Mouse (Mus musculus): ENCODE results near the gene Gm973.

The Gm973 gene

DNA sequence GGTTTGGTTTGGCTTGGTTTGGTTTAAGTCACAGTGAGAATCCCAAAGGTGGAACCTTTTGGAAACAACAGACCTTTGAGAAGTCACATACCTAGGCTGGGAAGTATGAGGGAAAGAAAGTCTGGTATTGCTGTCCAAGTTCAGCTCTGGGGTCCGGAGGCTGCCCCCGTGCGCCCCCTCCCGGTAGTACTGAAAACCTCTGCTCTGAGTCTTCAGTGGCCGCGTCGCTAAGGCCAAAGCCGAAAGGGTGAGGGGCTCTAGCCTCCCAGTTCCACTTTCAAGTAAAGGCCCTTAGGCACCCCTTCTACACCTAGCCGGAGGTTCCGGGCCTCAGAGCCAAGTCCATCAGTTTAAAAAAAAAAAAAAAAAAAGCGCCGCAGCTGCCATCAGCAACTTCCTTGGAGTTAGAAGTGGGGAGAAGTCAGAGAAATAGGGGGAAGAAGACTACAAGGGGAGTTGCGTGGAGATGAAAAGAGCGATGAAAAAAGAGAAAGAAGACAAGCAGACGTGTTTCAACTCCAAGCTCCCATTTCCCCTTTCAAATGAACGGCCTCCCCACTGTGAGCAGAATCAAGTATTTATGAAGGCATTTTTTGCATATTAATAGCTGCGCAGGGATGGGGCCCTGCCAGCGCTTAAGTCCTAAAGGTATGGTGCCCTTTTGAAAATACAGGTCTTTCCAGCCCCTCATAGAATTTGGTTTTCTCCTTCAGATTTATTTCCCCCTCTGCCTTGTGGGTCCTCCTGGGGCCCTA lies 68.8 kb downstream of the Gm973 start:
- DNase-seq (ENCODE audit: low read depth) = no peak

DNA sequence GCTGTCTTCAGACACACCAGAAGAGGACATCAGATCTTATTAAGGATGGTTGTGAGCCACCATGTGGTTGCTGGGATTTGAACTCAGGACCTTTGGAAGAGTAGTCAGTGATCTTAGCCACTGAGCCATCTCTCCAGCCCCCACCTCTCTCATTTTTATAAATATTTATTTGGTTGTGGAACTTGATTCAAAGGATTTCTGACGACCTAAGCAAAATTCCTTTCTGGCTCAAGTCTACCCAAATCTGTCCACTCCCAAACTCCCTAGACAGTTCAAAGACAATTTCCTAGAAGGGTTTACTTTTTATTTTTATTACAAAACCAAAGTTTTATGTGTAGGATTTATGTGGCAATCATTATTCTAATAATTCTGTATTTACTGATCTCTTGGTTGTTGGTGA lies 73.2 kb downstream of the Gm973 start:
- no peak for DNase-seq (ENCODE audit: low read depth)

DNA sequence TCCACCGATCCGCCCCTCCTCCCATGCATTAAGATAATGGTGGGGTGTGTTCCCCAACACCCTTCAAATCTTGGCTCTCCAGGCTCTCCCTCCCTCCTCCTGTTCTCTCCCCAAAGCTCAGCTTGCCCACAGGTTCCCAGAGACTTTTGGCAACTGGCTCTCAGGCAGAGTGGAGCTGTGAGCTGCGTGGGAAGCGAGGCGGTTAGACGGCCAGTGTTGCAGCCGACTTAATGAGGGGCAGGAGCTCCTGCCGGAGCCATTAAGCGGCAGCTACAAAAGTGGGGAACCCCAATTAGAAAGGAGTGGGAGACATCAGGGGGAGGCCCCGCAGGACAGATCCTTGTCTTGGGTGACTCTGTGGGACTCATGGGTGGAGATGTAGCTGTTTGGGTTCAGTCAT lies 76.3 kb downstream of the Gm973 start:
- peak; percentile 27 for DNase-seq (ENCODE audit: low read depth)

DNA sequence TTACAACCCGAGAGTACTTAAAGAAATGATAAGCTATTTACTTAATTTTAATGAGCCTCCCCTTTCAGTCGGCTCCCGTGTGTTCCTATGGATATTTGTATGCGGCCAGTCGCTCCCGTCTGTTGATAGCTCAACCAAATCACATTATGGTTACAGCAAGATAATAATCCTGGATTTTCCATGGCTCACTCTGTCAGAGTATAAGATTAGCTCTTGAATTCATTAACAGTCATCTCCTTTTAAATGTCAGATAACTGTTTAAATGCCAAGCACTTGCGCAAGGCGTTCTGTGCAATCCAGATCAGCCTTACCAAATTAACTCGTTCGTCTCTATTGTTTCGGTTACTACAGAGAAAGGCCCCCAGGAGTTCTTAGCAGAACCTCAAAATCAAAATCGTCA lies 76.8 kb downstream of the Gm973 start:
- no peak for DNase-seq (ENCODE audit: low read depth)

DNA sequence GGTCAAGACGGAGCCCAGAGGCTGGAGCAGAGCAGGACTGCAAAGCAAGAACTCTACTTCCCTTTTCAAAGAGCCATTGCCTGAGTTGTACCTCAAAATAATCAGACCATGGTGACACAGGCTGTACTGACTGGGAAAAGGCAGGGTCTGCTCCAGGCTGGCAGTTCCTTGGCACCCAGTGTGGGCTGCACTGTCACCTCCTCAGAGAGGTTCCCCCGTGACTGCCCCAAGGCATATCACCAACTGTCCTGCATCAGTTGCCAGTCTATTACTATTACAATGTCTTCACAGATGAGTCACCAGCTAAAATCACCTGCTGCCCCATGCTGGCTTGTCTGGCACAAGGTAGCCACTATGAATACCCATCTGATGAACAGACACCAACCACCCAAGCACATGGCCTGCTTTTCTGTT lies 77.6 kb downstream of the Gm973 start:
- DNase-seq (ENCODE audit: low read depth) = no peak

DNA sequence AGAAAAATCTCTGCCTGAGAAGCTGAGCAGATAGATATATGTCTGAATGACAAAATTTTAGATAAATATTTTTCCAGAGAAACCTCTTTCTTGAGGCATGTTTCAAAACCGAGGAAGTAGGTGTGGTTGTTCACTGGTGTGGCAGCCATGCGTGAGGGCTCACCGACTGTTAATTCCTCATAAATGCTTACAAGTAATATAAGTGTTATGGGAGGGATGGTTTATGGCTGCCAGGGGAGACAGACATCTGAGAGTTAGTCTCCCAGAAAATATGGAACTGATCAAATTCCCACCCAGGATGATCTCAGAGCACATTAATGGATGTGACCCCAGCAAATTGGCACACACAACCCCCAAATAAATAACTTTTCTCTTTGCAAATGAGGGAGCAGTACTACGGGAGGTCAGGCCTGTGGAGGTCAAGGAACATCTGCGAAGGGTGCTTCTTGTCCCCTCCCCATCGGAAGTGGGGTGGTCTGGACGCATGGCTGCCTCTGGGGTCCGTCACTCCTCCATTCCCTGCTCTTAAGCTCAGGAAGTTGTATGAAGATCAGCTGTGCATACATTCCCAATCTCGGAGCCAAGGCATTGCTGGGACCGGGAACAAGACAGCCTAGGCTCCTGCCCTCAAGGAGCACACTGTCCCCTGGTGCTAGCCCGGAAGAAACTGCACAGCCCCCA lies 78.7 kb downstream of the Gm973 start:
- no peak for DNase-seq (ENCODE audit: low read depth)

DNA sequence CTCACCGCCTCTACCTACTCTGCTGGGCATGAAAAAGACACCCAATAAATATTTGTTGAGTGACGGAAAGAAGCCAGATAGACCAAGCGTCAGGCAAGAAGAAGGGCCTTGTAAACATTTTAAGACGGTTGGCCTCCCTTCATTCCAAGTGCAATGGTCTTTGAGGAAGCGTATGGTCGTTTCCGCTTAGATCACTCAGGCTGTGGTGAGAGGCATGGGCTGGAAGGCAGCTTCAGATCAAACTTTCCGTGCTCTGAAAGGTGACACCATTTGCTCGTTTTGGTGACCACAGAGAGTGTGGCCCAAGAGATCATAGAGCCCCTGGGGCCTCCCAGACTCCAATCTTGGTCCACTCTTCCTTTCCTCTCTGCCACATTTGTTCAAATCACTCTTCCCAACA lies 79.5 kb downstream of the Gm973 start:
- DNase-seq (ENCODE audit: low read depth) = no peak

DNA sequence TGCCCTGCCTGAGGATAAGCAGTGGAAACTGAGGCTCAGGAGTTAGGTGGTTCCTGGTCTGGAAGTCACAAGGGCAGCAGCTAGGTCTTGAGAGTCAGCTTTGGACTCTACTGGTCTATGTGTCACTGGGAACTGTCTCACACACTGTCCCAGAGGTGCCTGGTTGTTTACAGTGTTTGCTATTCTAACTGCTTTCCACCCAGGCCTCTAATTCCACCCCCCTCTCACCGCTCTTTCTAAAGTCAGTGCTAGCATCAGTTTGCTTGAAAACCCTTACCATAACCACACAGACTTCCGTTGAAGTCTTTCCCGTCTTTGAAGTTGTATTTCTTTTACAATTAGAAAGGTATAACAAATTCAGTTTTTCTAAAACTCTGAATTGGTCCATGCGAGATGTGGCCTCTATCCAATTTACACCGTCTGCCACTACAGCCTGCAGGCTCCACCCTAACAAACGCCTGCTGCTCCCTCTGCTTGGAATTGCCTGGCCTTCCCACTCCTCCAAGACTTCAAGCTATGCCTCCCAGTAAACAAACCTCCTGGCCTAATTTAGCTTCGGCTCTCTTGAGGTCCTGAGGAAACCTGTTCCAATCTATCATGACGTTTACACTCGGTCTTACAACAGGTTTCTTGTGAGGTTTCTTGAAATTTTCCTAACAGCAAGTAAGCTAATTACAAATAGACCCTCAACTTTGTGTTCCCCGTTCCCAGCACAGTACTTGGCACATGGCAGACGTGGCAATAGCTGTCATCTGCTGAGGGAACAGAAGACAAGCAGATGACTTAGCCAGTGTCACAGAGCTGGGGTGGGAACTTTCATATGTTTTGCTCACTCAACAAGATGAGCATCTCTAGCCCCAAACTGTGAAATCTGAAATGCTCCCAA lies 86.7 kb downstream of the Gm973 start:
- no peak for DNase-seq (ENCODE audit: low read depth)

DNA sequence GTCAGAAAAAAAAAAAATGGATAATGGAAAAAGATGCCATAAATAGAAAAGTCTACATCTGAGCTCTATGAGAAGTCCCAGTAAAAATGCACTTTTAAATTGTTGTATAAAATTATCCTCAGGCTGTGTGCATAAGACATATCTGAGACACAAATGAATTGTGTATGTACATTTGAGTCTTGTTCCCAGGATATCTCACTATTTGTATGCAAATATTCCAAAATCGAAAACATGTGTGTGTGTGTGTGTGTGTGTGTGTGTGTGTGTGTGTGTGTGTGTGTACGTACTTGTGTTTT lies 87.3 kb downstream of the Gm973 start:
- DNase-seq (ENCODE audit: low read depth) = no peak

DNA sequence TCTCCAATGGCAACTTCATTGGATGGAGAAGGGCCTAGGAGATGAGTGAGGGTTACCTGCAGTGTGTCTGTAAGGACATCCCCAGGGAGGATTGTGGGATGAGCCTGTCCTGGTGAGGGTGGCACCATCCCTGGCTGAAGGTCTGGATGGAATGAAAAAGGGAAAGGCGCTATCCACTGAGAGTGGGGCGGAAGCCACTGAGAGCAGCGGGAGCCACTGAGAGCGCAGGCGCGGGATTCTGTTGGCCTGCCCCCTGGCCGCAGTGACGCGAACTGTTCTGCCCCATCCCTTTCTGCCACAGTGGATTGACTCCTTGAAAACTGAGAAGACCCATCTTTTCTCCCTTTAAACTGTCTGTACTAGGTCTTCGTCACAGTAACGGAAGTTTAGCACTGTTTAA lies 87.8 kb downstream of the Gm973 start:
- no peak for DNase-seq (ENCODE audit: low read depth)

DNA sequence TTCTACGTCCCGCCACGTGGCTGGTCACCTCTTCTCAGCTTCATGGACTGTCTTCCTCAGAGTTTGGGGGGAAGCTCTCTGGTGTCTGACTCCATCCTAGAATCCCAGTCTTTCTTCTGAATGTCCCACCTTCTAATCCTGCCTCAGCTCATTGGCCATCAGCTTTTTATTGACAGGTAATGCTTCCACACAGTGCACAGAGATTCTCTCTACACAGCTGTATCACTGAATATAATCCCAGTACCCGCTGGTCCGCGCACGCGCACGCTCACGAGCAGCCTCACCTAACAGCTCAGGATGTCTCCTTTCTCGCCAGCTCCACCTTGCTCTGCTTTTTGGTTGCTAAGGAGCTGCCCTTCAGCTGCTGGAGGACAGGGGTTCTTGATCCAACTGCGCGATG lies 90.4 kb downstream of the Gm973 start:
- no peak for DNase-seq (ENCODE audit: low read depth)

DNA sequence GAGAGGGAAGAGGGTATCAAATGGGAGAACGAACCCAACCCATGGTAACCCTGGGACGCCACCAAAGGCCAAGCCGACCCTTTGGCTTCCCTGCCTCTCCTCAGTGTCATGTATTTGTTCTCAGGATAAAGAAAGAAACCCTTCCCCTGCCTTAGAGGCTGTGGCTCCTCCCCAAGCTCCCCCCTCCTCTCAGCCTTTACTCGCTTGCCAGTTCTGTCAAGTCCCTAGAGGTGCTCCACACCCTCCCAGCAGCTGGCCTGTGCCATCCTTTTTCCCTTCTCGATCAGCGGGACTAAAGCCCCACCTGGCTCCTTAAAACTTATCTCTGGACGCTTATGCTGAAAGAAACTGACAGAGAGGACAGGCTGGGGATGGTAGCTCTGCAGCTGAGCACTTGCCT lies 91.0 kb downstream of the Gm973 start:
- no peak for DNase-seq (ENCODE audit: low read depth)

DNA sequence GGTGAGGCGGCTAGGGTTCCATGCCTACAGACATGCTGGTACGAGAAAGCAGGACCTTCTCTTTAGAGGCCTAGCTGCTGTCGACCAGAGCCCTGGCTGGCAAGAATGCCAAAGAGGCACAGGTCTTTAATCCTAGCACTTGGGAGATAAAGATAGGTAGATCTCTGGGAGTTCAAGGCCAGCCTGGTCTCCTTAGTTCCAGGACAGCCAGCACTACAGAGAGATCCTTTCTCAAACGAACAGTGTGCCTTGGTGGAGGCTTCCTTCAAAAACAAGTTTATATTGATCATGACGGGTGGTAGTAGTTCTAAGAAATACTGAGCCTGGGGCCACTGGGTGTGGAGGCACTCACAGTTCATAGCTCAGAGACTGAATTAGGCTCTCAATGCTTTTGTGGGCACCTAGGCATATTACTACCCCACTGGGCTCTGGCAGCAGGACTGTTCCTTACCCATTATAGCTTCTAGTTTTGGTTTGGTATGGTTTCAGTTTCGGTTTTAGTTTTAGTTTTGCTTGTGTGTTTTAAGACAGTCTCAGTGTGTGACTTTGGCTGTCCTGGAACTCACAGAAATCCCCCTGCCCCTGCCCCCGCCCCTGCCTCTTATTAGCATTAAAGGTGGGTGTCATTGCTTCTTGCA lies 92.2 kb downstream of the Gm973 start:
- DNase-seq (ENCODE audit: low read depth) = no peak

DNA sequence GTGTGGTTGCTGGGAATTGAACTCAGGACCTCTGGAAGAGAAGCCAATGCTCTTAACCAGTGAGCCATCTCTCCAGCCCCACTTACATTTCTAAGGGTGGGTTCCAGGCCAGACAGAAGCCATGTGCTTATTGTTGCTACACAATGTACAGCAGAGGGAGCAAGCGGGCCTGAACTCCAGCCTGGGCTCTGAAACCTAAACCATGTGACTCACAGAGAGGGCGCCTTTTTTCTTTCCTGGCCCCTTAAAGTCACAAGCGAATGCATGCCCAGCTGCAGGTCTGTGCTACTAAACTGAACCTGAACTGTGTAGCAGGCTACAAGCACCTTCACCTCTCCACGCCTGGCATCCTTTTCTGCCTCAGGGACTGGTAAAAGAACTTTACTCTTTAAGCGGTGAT lies 92.9 kb downstream of the Gm973 start:
- no peak for DNase-seq (ENCODE audit: low read depth)

DNA sequence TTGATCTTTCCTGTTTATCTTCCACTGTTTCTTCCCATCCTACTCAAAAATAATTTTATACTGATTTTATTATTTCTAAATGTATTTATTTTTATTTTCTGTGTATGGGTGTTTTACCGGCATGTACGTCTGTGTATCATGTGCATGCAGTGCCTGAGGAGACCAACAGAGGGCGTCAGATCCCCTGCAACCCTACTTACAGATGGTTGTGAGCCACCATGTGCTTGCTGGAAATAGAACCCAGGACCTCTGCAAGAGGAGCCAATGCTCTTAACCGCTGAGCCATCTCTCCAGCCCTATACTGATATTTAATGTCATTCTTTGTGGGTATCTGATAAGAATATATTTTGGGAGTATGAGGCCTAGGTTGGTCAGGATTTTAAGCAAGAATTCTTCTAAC lies 93.4 kb downstream of the Gm973 start:
- no peak for DNase-seq (ENCODE audit: low read depth)

DNA sequence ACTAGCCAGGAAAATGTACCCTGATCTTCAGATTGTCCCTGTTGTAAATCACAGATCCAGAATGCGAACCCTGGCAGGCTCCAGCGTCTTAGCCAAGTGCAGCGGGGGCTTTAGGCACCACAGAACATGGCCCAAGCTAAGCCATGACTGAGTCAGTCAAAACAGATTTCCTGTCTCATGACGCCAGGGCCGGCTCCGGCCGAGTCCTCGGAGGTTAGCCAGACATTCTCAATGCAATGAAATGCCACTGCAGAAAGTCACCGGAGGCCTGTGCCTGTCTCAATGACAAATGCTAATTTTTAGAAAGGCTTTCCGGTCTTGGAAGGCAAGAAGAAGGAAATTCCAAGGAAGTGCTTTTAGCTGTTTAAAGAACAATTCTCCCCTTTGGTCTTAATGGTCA lies 93.8 kb downstream of the Gm973 start:
- peak; percentile 65 for DNase-seq (ENCODE audit: low read depth)

DNA sequence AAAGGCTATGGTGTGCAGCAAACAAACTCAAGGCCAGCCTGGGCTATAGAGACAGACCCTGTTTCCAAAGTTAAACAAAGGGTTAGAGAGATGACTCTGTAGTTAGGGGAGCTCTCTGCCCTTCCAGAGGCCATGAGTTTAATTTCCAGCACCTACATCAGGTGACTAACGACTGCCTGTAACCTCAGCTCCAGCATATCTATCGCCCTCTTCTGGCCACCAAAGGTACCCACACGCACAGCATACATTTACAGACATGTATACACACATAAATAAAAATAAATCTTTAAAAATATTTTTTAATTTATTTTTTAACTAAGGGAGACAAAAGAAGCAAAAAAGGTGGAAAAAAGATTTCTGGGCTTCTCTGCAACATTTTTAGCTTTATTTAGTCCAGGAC lies 94.9 kb downstream of the Gm973 start:
- DNase-seq (ENCODE audit: low read depth) = no peak

DNA sequence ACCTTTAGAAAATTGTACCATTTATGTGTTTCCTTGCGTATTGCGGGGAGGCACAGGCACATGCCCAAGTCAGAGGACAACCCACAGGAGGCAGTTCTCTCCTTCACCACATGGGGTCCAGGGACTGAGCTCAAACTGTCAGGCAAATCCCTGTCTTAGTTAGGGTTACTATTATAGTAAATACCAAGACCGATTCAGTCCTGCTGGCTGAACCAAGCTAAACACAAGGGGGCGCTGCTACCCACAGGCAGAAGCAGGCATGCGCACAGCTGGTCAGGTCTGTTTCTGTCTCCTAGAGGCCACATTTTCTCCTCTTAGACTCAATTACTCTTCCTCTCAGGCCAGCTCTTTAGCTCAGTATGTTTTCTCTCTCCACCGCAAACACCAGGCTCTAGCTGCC lies 97.7 kb downstream of the Gm973 start:
- no peak for DNase-seq (ENCODE audit: low read depth)

DNA sequence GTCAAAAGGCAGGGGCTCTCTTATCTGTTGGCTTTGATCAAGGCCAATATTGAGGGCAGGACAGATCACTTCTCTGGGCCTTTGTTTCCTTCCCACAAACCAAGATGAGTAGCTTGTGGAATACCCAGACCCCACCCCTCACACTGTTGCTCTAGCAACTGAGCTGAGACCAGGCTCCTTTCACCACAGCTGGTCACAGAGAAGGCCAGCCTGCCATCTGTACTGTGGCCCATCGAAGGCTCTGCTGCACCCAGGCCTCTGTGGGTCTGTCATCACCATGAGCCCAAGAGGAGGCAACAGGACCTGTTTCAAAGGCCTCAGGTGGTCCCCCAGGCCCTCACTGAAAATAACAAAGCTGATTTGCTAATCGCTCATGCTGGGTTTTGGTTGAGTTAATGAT lies 99.0 kb downstream of the Gm973 start:
- no peak for DNase-seq (ENCODE audit: low read depth)

DNA sequence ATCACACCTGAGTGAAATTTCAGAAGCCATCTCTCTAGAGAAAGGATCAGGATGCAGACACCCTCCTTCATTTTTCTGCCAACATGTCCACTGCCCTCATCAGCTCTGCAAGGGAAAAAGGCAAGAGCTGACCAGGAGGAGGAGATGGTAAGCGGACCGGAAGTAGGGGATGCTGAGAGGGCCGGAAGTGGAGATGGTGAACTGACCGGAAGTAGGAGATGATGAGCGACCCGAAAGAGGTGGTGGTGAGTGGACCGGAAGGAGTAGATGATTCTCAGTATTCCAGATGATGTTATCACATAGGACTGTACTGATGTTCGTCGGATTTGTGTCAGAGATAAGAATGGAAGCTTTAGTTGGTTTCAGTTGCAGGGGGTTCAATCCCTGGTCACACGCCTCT lies 103.1 kb downstream of the Gm973 start:
- DNase-seq (ENCODE audit: low read depth) = no peak

DNA sequence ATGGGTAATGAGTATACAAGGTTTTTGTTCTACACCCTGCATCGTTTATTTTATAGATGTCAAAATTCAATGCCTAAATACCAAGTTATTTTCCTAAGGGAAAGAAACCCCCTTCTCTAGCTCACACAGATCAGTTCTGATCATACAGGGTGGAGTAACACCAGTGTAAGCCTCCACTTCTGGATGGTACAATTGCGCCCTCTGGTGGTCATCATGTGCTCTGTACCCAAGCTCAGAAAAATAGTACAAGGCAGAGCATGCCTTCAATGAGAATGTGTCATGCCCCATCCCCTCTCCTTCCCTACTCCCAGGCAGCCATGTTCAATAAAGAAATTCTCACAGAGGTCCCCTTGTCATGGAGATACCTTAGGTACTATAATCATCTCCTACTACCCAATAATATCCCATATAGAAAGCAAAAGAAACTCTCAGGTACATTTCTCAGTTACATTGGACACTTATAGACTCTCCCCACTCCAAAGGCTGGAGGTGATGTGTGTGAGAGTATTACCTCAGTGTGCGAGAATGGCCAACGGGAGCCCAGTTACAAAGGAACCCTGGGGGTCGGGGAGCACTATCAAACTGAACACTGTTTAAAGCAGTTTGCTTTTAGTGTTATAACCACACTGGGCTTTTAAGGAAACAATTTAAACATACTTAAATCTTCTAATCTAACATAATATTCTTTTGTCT lies 107.4 kb downstream of the Gm973 start:
- DNase-seq (ENCODE audit: low read depth) = peak; percentile 50

DNA sequence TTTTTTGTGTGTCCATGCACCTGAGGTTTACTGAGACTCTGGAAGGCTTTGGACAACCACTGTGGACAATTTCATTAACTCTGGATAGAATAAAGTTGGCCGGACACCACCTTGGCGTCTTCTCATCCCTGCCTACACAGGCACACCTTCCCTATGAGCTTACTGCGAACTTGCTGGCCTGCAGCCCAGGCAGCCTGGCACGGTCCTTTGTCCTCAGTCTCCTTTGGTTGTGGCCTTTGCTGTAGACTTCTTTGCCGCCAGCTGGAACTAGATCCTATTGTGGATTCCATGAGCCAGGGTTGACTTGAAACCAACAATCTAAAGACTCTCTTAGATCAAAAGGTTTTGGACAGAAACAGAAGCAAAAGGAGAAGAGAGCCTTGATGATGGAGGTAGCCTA lies 109.3 kb downstream of the Gm973 start:
- no peak for DNase-seq (ENCODE audit: low read depth)
